Mouse (Mus musculus) intestine, embryonic 16.5 days (tissue): Measurements from ENCODE around the gene Ankrd13b. TPM values are rescaled to one million over a fixed set of nuclear protein-coding genes. Genes with fewer than 3 reads are reported as not detected.

Experiments used
- ATAC-seq: fragments of 200-750 bp; cut with Nextera tagmentation; 2 replicates; pipeline ENCODE4 v1.8.0; 2017; ENCODE audit warnings: moderate TSS enrichment, moderate library complexity
- H3K27ac ChIP-seq: fragments of 300-500 bp; sonication (generic); 2 replicates; pipeline ENCODE4 v1.5.1; 2014; ENCODE audit warnings: mild to moderate bottlenecking, low read length
- H3K27me3 ChIP-seq: fragments of 300-500 bp; sonication (generic); replicated peaks from 2 replicates; pipeline ENCODE4 v1.6.1; 2014; ENCODE audit warnings: low read length, control low read depth, mixed read lengths; ENCODE audit not compliant: control insufficient read depth, insufficient read depth
- H3K36me3 ChIP-seq: fragments of 300-500 bp; sonication (generic); 2 replicates; pipeline ENCODE4 v1.6.1; 2014; ENCODE audit warnings: low read length, control low read depth; ENCODE audit not compliant: control insufficient read depth, insufficient read depth
- H3K4me1 ChIP-seq: fragments of 300-500 bp; sonication (generic); 2 replicates; pipeline ENCODE4 v1.6.1; 2014; ENCODE audit warnings: low read length, control low read depth, mixed read lengths; ENCODE audit not compliant: control insufficient read depth, insufficient read depth
- H3K4me2 ChIP-seq: fragments of 300-500 bp; sonication (generic); 2 replicates; pipeline ENCODE4 v1.6.1; 2014; ENCODE audit warnings: low read depth, low read length, control low read depth
- H3K4me3 ChIP-seq: fragments of 300-500 bp; sonication (generic); 2 replicates; pipeline ENCODE4 v1.5.1; 2014; ENCODE audit warnings: mild to moderate bottlenecking, low read length
- H3K9ac ChIP-seq: fragments of 300-500 bp; sonication (generic); 2 replicates; pipeline ENCODE4 v1.6.1; 2014; ENCODE audit warnings: low read depth, low read length
- H3K9me3 ChIP-seq: fragments of 300-500 bp; sonication (generic); 2 replicates; pipeline ENCODE4 v1.6.1; 2016; ENCODE audit warnings: low read length, control low read depth; ENCODE audit not compliant: control insufficient read depth
- WGBS: fragments of 180-500 bp; shearing (Covaris S2); extraction: QIAGEN DNeasy Blood & Tissue Kit; methylation state at CpG from one replicate; pipeline ENCODE4 v1.1.7; 2014; 5-methylcytosine and 5-hydroxymethylcytosine counted together
- polyA plus RNA-seq: library from polyadenylated mRNA; unstranded; fragments of >200 nt; fragmentation: Nextera tagmentation; extraction: Ambion mirVana; gene quantifications from 2 replicates; pipeline ENCODE4 v1.2.1, GENCODE M21; 2015

Gene Ankrd13b
- polyA plus RNA-seq, 1 experiment from 2014 or later, result 1.7 TPM

DNA sequence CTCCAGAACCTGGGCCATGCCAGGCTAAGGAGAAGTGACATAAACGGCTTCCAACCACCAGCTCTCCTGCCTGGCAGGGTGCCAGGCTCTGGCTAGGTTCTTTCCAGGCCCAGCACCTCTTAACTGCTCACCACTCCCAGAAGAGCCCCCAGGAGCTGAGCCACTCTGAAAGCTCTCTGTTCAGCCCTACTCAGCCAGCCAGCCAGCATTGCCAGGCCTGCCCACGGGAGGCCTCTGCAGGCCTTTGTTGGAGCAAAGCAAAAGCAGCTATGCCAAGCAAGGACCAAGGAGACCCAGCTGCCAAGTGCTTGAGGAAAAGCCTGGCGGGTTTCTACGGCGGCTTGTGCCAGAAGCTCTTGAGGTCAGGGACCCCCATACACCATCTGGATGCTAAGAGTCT is 2.7 kb downstream of the Ankrd13b start:
- Histone ChIP-seq H3K27ac (no peak overlapping the region), H3K27me3 (no peaks in the 10 kb centered on the region), H3K9ac (0 out of 2 replicates have a peak overlapping the region, but pooled peaks have one; percentile 11), H3K36me3 (no peaks in the 10 kb centered on the region), H3K4me3 (no peak overlapping the region), H3K4me1 (peaks cover 36% of the 10 kb centered on the region), H3K9me3 (no peaks in the 10 kb centered on the region), H3K4me2 (no peak overlapping the region)
- ATAC-seq, result no peak
- WGBS, result 65% methylated on average over 5 of the region's 5 CpGs

DNA sequence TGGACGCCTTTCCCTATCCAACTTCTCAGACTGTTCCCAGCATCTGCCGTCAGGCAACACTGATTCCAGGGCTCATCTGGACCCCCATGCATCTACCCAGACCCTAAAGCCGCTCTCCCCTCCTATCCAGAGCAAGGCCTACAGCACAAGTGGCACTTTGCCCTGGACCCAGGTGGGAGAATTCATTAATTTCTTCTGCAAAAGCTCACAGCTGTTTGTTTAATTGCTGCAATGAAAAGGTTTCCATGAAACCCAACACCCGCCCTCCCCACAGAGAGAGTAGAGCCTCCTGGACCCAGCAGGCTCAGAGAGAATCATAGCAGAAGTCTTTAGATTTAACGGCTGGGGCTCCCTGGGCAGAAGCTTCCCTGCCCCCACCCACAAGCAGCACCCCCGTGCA is 4.2 kb downstream of the Ankrd13b start:
- 59% methylated on average over 6 of the region's 6 CpGs for WGBS
- Histone ChIP-seq H3K9me3 (no peaks in the 10 kb centered on the region), H3K4me1 (peaks cover 26% of the 10 kb centered on the region), H3K4me2 (no peak overlapping the region), H3K27ac (no peak overlapping the region), H3K27me3 (no peaks in the 10 kb centered on the region), H3K9ac (no peak overlapping the region), H3K4me3 (no peak overlapping the region), H3K36me3 (no peaks in the 10 kb centered on the region)
- no peak for ATAC-seq

GRCm38 (mm10) chr11:77483510-77484255 is 5.8 kb downstream of the Ankrd13b start:
- no peak for ATAC-seq
- no peaks in the 10 kb centered on the region for H3K27me3 ChIP-seq

DNA sequence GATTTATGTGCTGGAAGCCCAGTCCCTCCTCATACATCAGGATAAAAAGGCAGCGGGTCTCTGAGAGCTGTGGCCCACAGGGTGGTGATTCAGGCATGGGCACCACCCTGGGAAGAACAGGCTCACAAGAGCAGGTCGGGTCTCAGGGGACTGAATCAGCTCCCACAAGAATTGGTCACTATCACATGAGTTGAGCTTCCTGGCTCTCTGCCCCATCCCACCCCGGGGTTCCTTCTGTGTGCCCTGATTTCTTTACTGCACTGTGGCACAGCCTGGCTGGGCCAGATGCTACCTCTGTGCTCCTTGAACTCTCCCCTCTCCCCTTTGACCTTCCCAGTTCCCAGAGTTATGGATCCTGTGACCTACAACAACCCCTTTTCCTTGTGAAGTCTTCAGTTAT is 6.4 kb downstream of the Ankrd13b start:
- Histone ChIP-seq H3K9me3 (no peaks in the 10 kb centered on the region), H3K27ac (no peak overlapping the region), H3K9ac (no peak overlapping the region), H3K4me1 (peaks cover 15% of the 10 kb centered on the region), H3K4me3 (no peak overlapping the region), H3K4me2 (no peak overlapping the region), H3K36me3 (no peaks in the 10 kb centered on the region), H3K27me3 (no peaks in the 10 kb centered on the region)
- WGBS, result 66% methylated on average over 3 of the region's 3 CpGs
- no peak for ATAC-seq

More at GRCm38 (mm10) chr11:77483510-77484255, 5.8 kb downstream of the Ankrd13b start:
- Histone ChIP-seq H3K4me1 (peaks cover 17% of the 10 kb centered on the region), H3K9ac (no peak overlapping the region), H3K27ac (no peak overlapping the region), H3K4me3 (no peak overlapping the region), H3K4me2 (no peak overlapping the region), H3K9me3 (no peaks in the 10 kb centered on the region), H3K36me3 (no peaks in the 10 kb centered on the region)
- WGBS, result 49% methylated on average over 11 of the region's 11 CpGs

DNA sequence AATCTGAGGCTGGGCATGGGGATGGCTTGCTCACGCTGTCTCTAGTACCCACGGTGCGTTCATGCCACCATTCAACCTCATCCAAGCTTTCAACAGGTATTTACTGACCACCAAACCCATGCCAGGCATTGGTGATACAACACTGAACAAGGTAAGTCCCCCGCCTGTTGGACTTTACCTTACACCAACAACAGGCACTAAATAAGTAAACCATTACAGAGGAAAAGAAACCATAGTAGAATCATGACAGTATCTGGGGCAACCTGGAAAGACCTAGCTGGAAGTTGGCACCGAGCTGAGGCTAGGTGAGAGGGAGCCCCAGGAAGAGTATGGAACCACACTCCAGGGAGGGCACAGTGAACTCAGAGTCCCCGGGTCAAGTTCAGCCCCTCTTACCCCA is 12.6 kb downstream of the Ankrd13b start:
- no peaks in the 10 kb centered on the region for H3K9me3 ChIP-seq
- no peaks in the 10 kb centered on the region; the same call in 1 of the 2 replicates for H3K36me3 ChIP-seq
- H3K4me2 ChIP-seq, result no peak overlapping the region
- no peak overlapping the region for H3K4me3 ChIP-seq
- H3K27ac ChIP-seq, result no peak overlapping the region
- 81% methylated on average over 6 of the region's 6 CpGs for WGBS
- H3K4me1 ChIP-seq, result 0 out of 2 replicates have a peak, but pooled peaks cover 4% of the 10 kb centered on the region
- no peaks in the 10 kb centered on the region for H3K27me3 ChIP-seq
- H3K9ac ChIP-seq, result no peak overlapping the region
- ATAC-seq, result peak; percentile 42; the same call in 1 of the 2 replicates

DNA sequence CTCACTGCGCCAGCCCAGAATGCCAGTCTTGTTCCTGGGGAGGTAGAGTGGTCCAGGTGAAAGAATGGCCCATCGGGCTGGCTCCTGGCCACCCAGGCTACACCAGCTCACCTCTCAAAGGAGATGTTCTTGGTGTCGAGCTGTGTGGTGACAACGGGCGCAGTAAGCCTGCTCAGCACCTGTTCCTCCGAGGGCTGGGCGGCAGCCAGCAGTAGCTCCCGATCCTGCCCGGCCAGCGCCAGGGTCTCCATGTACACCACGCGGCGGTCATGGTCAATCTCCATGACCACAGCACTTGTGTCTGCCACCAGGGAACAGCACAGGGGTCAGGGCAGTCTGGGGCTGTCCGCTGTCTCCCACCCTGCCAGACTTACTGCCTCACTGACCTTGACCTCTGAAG is 13.3 kb downstream of the Ankrd13b start:
- Histone ChIP-seq H3K4me2 (no peak overlapping the region), H3K4me1 (0 out of 2 replicates have a peak, but pooled peaks cover 4% of the 10 kb centered on the region), H3K9ac (no peak overlapping the region), H3K36me3 (no peaks in the 10 kb centered on the region; the same call in 1 of the 2 replicates), H3K27me3 (no peaks in the 10 kb centered on the region), H3K27ac (no peak overlapping the region), H3K4me3 (no peak overlapping the region), H3K9me3 (no peaks in the 10 kb centered on the region)
- WGBS, result 94% methylated on average over 14 of the region's 14 CpGs
- no peak for ATAC-seq

DNA sequence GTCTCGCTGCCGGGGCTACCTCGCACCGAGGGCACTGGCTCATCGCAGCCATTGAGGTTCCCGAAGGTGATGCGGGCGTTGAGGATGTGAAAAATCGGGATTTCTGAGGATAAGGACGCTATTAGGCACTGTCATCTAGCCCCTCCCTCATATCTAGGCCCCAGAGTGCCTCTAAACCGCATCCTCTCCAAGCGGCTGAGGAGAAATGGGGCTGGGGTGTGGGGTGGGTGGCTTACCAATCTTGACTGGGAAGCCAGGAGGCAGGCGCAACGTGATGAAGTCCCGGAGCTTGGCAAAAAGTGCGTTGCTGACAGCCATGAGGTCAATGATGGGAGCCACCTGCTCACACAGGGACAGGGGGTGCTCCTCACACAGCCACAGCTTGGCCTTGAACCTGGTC is 16.7 kb downstream of the Ankrd13b start:
- Histone ChIP-seq H3K4me1 (peaks cover 4% of the 10 kb centered on the region; the same call in 1 of the 2 replicates), H3K9me3 (no peaks in the 10 kb centered on the region), H3K9ac (no peak overlapping the region), H3K4me2 (no peak overlapping the region), H3K27ac (no peak overlapping the region), H3K4me3 (no peak overlapping the region), H3K36me3 (no peaks in the 10 kb centered on the region; the same call in 1 of the 2 replicates), H3K27me3 (peaks cover 5% of the 10 kb centered on the region)
- ATAC-seq, result no peak
- 87% methylated on average over 16 of the region's 16 CpGs for WGBS

- Histone ChIP-seq H3K4me3 (no peak overlapping the region), H3K4me2 (no peak overlapping the region), H3K4me1 (peaks cover 5% of the 10 kb centered on the region), H3K9ac (no peak overlapping the region), H3K9me3 (no peaks in the 10 kb centered on the region), H3K36me3 (no peaks in the 10 kb centered on the region; the same call in 1 of the 2 replicates), H3K27ac (no peak overlapping the region), H3K27me3 (peaks cover 15% of the 10 kb centered on the region)
- ATAC-seq, result no peak
- 76% methylated on average over 29 of the region's 29 CpGs for WGBS
Measured at GRCm38 (mm10) chr11:77471407-77471806, 18.1 kb downstream of the Ankrd13b start.

DNA sequence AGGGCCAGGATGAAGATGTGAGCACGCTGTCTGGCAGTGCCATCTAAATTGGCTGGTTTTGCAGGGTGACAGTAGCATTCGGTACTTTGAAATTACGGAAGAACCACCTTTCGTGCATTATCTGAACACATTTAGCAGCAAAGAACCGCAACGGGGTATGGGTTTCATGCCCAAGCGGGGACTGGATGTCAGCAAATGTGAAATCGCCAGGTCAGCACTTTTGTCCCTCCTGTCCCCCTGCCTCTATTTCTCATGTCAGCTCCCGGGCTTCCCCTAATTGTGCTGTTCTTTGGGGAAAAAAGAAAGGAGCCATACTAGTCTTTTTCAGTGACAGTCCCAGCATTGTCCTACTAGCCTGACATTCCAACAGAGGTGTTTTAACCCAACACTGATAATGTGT is 21.1 kb downstream of the Ankrd13b start:
- peaks cover 5% of the 10 kb centered on the region for H3K4me1 ChIP-seq
- H3K9ac ChIP-seq, result no peak overlapping the region
- no peak overlapping the region for H3K4me2 ChIP-seq
- H3K4me3 ChIP-seq, result no peak overlapping the region
- no peak overlapping the region for H3K27ac ChIP-seq
- H3K27me3 ChIP-seq, result peaks cover 37% of the 10 kb centered on the region
- H3K36me3 ChIP-seq, result no peaks in the 10 kb centered on the region; the same call in 1 of the 2 replicates
- no peaks in the 10 kb centered on the region for H3K9me3 ChIP-seq
- WGBS, result 87% methylated on average over 9 of the region's 9 CpGs
- no peak for ATAC-seq
